Mouse (Mus musculus) liver (tissue): ENCODE results near the gene Gm20825.
"Not testable (repeated sequence)": the region's sequence is repeated elsewhere in the genome, so short reads cannot be mapped to it uniquely, and the experiment has no call there.

ENCODE experiments used
- DNase-seq: peaks from one replicate; pipeline ENCODE4 v3.0.0-alpha.2; 2020; ENCODE audit warnings: mixed read lengths

The Gm20825 gene

DNA sequence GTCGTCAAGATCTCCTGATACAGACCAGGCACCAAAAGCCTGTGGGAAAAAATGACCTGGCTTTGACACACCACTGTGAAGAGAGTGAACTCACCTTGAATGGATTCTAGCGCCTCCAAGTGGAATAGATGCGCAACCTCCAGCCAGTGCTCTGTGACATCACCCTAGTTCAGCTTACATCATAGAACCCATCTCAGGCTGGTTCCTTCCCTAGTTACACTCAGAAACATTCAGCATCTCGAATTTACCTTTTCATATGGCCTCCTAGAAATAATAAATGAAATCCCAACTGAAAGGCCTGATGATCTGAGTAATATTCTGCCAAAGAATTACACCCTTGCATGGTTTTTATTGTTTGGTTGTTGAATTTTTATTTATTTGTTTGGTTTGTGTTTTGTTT lies at the start of gene Gm20825:
Gm20825 (minus strand) TSS at position 101 of the 400 bp plus-strand sequence.
- not testable (repeated sequence) for DNase-seq
